Mouse (Mus musculus) retina, adult 2 months (tissue): ENCODE data around the gene Lhx6.
"Not testable (repeated sequence)": the region's sequence is repeated elsewhere in the genome, so short reads cannot be mapped to it uniquely, and the experiment has no call there.

ENCODE experiments used
- DNase-seq: peaks from one replicate; pipeline ENCODE4 v3.0.0-alpha.2; 2012; ENCODE audit warnings: low read depth, low spot score

Lhx6 gene

DNA sequence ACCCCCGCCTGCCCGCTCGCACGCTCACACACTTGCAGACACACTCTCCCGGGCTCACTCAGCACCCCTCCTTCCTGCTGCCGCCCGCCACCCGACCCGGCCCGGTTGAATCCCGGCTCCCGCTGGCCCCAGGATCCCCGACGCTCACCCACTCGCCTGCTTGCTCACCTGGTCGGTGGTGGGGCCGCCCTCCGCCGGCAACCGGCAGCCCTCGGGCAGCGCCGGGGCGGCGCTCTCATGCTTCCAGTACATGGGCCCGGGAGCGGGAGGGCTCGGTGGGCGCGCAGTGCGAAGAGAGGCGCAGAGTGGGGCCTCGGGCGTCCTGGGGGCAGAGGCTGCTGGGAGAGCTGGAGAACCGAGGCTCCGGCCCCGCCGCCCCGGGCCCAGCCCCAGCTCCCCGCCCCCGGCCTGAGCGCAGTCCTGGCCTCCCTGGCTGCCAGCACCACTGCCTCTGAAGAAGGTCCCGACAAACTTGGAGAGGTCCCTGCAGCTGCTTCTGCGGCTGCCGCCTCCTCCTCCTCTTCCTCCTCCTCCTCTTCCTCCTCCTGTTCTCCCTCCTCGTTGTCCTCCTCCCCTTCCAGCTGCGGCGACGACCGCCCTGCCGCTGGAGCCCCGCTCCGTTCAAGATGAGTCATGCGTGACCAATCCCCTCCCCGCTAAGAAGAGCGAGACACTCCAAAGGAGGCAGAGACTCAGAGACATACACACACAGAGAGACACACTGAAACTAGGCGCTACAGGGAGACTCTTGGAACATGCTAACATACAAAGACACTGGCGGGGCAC, at the start of gene Lhx6:
Gene Lhx6, minus strand, starts transcription at position 453 of the 786 bp plus-strand sequence.
- no peak for DNase-seq

DNA sequence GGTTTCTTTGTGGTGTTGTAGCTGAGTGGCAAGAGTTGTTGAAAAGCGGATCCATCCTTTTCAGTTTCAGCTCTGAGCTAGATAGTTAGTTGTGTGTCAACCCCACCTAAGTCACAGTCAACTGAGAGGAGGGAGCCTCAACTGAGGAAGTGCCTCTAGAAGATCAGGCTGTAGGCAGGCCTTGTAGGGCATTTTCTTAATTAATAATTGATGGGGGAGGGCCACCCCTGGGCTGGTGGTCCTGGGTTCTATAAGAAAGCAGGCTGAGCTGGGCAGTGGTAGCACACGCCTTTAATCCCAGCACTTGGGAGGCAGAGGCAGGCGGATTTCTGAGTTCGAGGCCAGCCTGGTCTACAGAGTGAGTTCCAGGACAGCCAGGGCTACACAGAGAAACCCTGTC, 47.2 kb upstream of the Lhx6 start:
- not testable (repeated sequence) for DNase-seq

GRCm38 (mm10) chr2:36148876-36149365, 43.7 kb upstream of the Lhx6 start:
- DNase-seq = no peak

- DNase-seq = no peak
Measured at GRCm38 (mm10) chr2:36139096-36139495, 33.9 kb upstream of the Lhx6 start.

- DNase-seq = peak; percentile 74
Measured at GRCm38 (mm10) chr2:36136300-36136941, 31.2 kb upstream of the Lhx6 start, which contains the start of the genes Mrrf and Rbm18. TSS of gene Mrrf (plus strand) at chr2:36136389. TSS of gene Rbm18 (minus strand) at chr2:36136773.

GRCm38 (mm10) chr2:36135887-36136286, 30.7 kb upstream of the Lhx6 start:
- no peak for DNase-seq

DNA sequence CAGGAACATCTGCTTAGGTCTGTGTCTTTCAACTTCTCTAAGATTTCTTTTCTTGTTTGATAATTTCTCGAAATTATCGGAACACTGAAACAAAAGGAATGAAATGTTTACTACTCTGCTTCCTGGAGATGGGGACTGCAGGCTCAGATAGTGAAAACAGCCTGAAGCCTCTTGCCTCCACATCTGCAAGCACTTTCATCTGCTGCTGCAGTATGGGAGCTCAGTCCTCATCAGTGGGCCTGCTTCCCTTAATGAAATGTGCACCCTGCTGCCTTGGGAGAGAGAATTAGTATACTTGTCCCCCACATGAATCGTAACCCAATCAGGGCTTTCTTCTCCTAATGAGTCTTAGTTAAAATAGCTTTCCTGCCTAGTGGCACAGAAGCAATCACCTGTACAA, 23.8 kb upstream of the Lhx6 start:
- DNase-seq = no peak

DNA sequence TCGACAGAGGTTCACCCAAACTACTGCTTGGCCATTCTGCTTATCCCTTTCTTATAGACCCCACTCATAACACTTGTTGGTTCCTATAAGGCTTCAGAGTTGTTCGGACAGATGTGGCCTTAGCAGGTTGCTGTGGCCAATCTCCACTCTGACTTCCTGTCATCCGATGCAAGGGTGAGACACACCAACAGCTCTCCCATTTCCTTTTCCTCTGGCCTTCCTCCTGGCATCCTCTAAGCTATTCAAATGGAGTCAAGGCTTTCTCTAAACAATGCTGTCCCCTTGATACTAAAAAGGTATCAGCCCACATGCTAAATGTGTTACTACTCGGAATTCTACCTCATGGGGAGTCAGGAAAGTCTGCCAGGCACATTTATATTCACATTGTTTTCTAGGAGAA, 22.8 kb upstream of the Lhx6 start:
- DNase-seq = no peak

DNA sequence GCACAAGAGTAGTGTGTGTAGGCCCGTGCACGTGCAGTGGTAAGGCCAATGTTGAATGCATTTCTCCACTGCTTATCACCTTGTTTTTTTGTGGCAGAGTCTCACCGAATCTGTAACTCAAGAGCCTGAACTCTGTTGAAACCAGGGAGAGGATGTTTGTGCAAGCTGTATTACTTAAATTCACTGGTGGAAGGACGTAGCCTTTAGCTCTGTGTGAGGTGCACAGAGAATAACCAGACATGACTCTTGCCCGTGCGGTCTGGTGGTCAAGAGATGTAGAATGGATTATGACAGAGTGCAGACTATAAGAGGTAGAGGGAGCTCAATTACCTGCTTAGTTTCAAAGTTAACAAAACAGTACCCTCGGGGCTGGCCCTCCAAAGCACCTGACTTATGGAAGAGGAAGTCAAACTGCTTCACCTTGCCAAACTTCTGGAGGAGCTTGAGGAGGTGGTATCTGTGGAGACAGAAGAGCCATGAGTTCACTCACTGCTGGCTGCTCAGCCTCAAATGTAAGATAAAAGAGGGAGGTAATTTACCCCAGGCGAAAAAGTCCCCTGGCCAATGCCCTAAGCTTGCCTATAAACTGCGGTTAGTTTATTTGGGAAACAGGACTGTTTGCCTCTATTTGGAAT, 21.7 kb upstream of the Lhx6 start:
- no peak for DNase-seq

- no peak for DNase-seq
Measured at GRCm38 (mm10) chr2:36112632-36113031, 7.4 kb upstream of the Lhx6 start.

DNA sequence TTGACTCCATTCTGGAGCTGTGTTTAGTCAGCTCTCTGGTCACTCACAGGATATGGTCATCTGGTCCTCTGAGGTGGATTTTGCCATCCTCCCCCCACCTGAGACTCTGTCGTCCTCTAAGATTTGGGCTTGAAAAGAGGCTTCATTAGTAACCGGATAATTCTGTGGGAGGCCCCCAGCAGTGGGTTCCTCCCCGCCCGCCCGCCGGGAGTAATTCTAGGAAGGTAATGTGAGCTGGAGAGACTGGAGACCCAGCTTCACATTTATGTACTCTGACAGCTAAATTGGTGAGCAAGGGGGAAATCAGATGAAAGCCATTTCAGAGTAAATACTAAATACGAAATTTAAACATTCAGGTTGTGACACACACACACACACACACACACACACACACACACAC, 3.4 kb upstream of the Lhx6 start:
- no peak for DNase-seq

- DNase-seq = no peak
Measured at GRCm38 (mm10) chr2:36104436-36104955, 712 bp downstream of the Lhx6 start.

DNA sequence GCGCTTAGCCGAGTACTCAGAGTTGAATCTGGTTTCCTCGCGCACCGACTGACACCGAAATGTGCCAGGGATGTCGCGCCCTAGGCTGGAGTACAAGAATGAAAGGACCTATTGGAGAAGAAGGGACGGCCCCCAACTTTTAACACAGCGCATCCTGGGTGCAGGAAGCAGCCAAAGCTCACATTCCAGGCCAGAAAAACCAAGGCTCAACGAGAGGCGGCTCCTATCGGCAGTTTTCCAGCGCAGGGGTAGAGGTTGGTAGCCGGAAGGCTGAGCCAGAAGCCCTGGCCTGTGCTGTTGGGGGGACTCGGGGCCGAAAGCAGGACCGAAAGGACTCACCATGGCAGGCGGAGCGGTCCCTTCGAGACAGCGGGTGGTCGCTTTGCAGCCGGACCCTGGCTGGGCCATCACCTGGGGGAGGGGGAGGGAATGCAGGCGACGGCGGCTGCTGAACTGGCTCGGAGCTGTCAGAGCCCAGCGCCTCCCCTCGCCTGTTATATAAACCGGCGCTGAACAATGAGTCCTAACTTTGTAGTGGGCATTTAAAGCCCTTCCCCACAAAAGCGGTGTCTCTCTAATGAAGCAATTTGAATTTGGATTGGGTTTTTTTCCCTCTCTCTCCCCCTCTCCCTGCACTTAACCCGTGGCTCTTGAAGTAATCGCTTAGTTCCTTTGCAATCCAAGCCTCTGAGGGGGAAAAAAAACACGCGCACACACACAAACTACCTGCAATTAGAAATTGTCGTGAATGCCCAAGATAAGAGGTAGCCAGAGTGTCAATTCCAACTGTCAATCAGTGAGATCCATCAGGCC, 1.4 kb downstream of the Lhx6 start:
- DNase-seq = no peak

- no peak for DNase-seq
Measured at GRCm38 (mm10) chr2:36103069-36103554, 2.1 kb downstream of the Lhx6 start.

DNA sequence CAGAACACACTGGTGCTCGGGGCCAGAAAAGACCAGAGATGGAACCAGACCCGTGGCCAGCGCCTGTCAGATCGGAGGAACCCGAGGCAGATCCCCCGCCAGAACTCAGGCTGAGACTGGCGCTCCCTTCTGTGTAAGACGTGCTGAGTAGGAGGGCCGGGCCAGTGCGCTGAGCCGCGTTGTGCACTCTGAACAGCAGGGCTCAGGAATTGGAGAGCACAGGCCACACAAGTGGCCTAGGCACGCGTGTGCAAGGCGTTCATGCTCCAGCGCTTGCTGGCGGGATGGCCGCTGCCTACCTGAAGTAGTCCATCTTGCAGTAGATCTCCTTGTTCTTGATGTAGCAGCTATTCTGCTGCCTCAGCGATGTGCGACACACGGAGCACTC, 2.7 kb downstream of the Lhx6 start:
- no peak for DNase-seq

DNA sequence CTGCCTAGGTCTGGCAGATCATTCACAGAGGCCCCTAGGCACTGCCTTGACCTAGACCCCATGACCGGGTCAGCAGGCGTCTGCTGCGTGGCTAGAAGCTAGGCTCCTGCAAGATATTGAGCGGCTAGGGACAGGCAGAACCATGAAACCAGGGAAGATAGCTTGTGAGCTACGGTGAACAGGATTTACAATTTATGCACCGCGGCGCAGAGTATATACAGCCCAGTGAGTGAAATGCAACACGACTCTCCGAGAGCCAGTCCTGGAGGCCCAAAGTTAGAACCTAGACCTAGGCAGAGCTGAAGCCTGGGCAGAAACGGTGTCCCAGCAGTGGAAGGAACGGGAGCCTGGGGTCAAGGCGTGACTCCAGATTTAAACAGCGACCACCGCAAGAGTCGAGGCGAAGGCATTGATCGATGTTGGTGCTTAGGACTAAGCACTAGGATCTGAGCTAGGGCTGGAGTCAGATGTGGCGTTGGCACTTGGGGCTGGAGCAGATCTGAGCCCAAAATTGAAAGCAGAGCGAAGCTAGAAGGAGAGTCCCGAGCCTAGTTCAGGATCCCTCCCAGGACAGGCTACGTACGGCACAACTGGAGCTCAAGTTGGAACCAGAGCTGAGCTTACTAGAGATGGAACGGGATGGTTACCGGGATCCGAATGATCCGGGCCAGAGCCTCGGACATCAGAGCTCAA, 3.2 kb downstream of the Lhx6 start:
- no peak for DNase-seq

- DNase-seq = no peak
Measured at GRCm38 (mm10) chr2:36099739-36100138, 5.5 kb downstream of the Lhx6 start.

DNA sequence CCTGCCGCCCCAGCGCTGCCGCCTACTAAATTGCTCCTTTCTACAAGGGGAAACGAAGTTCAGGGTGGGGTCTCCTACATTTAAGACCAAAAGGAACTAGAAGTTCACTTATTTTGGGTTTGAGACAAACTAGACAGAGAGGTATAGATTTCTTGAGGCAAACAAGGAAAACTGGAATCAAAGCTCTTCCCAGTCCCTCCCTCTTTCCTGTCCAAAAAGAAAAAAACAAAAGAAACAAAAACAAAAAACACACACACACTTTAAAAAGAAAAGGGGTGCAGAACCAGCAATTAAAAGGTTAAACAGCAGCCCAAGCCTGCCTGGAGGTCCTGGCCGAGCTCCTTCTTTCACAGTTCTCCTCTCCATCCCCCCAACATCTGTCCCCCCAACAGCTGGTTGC, 7.2 kb downstream of the Lhx6 start:
- DNase-seq = no peak

GRCm38 (mm10) chr2:36097129-36097815, 7.9 kb downstream of the Lhx6 start:
- no peak for DNase-seq

- no peak for DNase-seq
Measured at GRCm38 (mm10) chr2:36093914-36094475, 11.2 kb downstream of the Lhx6 start.
